ENCODE assay signal across 8 mouse cellular contexts in genomic region chr14:54602613-54603012, GRCm38 (mm10). TPM values are rescaled to one million over a fixed set of nuclear protein-coding genes. Genes with fewer than 3 reads are reported as not detected.
DNase-seq lines count a peak whose midpoint lies in the region; ATAC-seq and TF ChIP-seq lines count a peak whose summit lies in the region.

No protein-coding gene starts in this region.

- peak overlapping the region; percentile 60 for H3K9ac ChIP-seq in kidney, embryonic 15.5 days
- H3K9ac ChIP-seq in forebrain, embryonic 15.5 days (replicated peaks): peak overlapping the region; percentile 75; the same call in 1 of the 2 replicates
- H3K9ac ChIP-seq in liver, adult 2 months (ENCODE audit: low read depth, low read length): no peak overlapping the region
- no peak overlapping the region for H3K9ac ChIP-seq in stomach, postnatal 0 days (ENCODE audit: low read length)

- WGBS in kidney, embryonic 15.5 days: 37% methylated on average over 4 of the region's 4 CpGs
- 46% methylated on average over 4 of the region's 4 CpGs for WGBS in bone marrow, adult 2 months
- 38% methylated on average over 4 of the region's 4 CpGs for WGBS in forebrain, embryonic 15.5 days
- WGBS in liver, adult 2 months: 57% methylated on average over 4 of the region's 4 CpGs
- 46% methylated on average over 4 of the region's 4 CpGs for WGBS in stomach, postnatal 0 days

- TF ChIP-seq CTCF in bone marrow, adult 2 months (IDR thresholded peaks at IDR 0.05; ENCODE audit: control insufficient read depth, insufficient read depth, low read length): no peak
- no peak for TF ChIP-seq CTCF in liver, adult 2 months (IDR thresholded peaks at IDR 0.05; ENCODE audit: low read depth, low read length)
- TF ChIP-seq CTCF in stomach, postnatal 0 days (IDR thresholded peaks at IDR 0.05; ENCODE audit: low read depth): no peak

- H3K79me2 ChIP-seq in liver, adult 2 months (ENCODE audit: control insufficient read depth, insufficient read depth, low read length): no peaks in the 10 kb centered on the region

- H3K4me3 ChIP-seq in kidney, embryonic 15.5 days (replicated peaks): peak overlapping the region; percentile 61
- no peak overlapping the region for H3K4me3 ChIP-seq in bone marrow, adult 2 months (replicated peaks; ENCODE audit: control insufficient read depth, low read depth, low read length)
- peak overlapping the region; percentile 60 for H3K4me3 ChIP-seq in forebrain, embryonic 15.5 days
- peak overlapping the region; percentile 85; the same call in 1 of the 2 replicates for H3K4me3 ChIP-seq in liver, adult 2 months (ENCODE audit: insufficient read depth, low read depth, low read length)
- H3K4me3 ChIP-seq in stomach, postnatal 0 days (ENCODE audit: low read depth, low read length): peak overlapping the region; percentile 73

- no peaks in the 10 kb centered on the region for H3K9me3 ChIP-seq in kidney, embryonic 15.5 days (replicated peaks)
- no peaks in the 10 kb centered on the region for H3K9me3 ChIP-seq in forebrain, embryonic 15.5 days
- H3K9me3 ChIP-seq in stomach, postnatal 0 days (ENCODE audit: control insufficient read depth, low read length): no peaks in the 10 kb centered on the region

- H3K27ac ChIP-seq in kidney, embryonic 15.5 days: peak overlapping the region; percentile 92
- H3K27ac ChIP-seq in bone marrow, adult 2 months (ENCODE audit: control insufficient read depth, insufficient read depth, low read depth, low read length, poor library complexity): 0 out of 2 replicates have a peak overlapping the region, but pooled peaks have one; percentile 35
- H3K27ac ChIP-seq in forebrain, embryonic 15.5 days (replicated peaks): peak overlapping the region; percentile 96
- H3K27ac ChIP-seq in liver, adult 2 months (replicated peaks; ENCODE audit: insufficient read depth, low read depth, low read length): no peak overlapping the region
- H3K27ac ChIP-seq in stomach, postnatal 0 days (replicated peaks): peak overlapping the region; percentile 98

- no peak for TF ChIP-seq EP300 in stomach, postnatal 0 days (optimal IDR thresholded peaks at IDR 0.05)

- no peak for TF ChIP-seq POLR2A in bone marrow, adult 2 months (IDR thresholded peaks at IDR 0.05; ENCODE audit: borderline replicate concordance, control insufficient read depth, low read depth, low read length)
- TF ChIP-seq POLR2A in liver, adult 2 months (IDR thresholded peaks at IDR 0.05; ENCODE audit: extremely low read depth, insufficient read depth, low read length): no peak

- no peak for DNase-seq in kidney, adult 11 months
- DNase-seq in liver, adult 2 months (ENCODE audit: extremely low read depth, low read depth, low spot score): no peak
- no peak for DNase-seq in stomach, postnatal 0 days (ENCODE audit: low spot score)
- DNase-seq in frontal cortex, postnatal 14 days (ENCODE audit: low spot score in 2 of 2): no peak
- no peak for DNase-seq in gastrocnemius, adult 8-10 months (ENCODE audit: low spot score in 2 of 2)

- no peak; the same call in 1 of the 2 replicates for ATAC-seq in kidney, embryonic 15.5 days (replicated peaks; ENCODE audit: low FRiP score)
- ATAC-seq in forebrain, embryonic 15.5 days (replicated peaks): no peak; the same call in 1 of the 2 replicates
- no peak for ATAC-seq in stomach, postnatal 0 days (ENCODE audit: low FRiP score, low TSS enrichment)

- peaks cover 5% of the 10 kb centered on the region for H3K36me3 ChIP-seq in kidney, embryonic 15.5 days
- H3K36me3 ChIP-seq in forebrain, embryonic 15.5 days: no peaks in the 10 kb centered on the region
- H3K36me3 ChIP-seq in liver, adult 2 months (ENCODE audit: control insufficient read depth, insufficient read depth, low read length): no peaks in the 10 kb centered on the region
- H3K36me3 ChIP-seq in stomach, postnatal 0 days (ENCODE audit: control insufficient read depth, insufficient read depth, low read length): no peaks in the 10 kb centered on the region

- H3K27me3 ChIP-seq in kidney, embryonic 15.5 days: no peaks in the 10 kb centered on the region
- no peaks in the 10 kb centered on the region for H3K27me3 ChIP-seq in forebrain, embryonic 15.5 days
- no peaks in the 10 kb centered on the region for H3K27me3 ChIP-seq in liver, adult 2 months (ENCODE audit: control insufficient read depth, insufficient read depth, low read length)
- H3K27me3 ChIP-seq in stomach, postnatal 0 days (ENCODE audit: control insufficient read depth, insufficient read depth, low read length): no peaks in the 10 kb centered on the region

- H3K4me2 ChIP-seq in kidney, embryonic 15.5 days: peak overlapping the region; percentile 55
- peak overlapping the region; percentile 43 for H3K4me2 ChIP-seq in forebrain, embryonic 15.5 days (replicated peaks)
- peak overlapping the region; percentile 52 for H3K4me2 ChIP-seq in stomach, postnatal 0 days (replicated peaks; ENCODE audit: low read depth)

- H3K4me1 ChIP-seq in kidney, embryonic 15.5 days: peaks cover 20% of the 10 kb centered on the region
- no peaks in the 10 kb centered on the region; the same call in 1 of the 2 replicates for H3K4me1 ChIP-seq in bone marrow, adult 2 months (ENCODE audit: control insufficient read depth, insufficient read depth, low read length)
- H3K4me1 ChIP-seq in forebrain, embryonic 15.5 days: peaks cover 24% of the 10 kb centered on the region
- peaks cover 7% of the 10 kb centered on the region for H3K4me1 ChIP-seq in liver, adult 2 months (ENCODE audit: control insufficient read depth, insufficient read depth, low read length)
- H3K4me1 ChIP-seq in stomach, postnatal 0 days (replicated peaks; ENCODE audit: control insufficient read depth, insufficient read depth): no peaks in the 10 kb centered on the region

RNA-seq across cellular contexts. Expression of gene 4931414P19Rik, which starts 3.2 kb away (rescaled TPM):
- 10.2 and 11.3 TPM in 2 replicates for polyA plus RNA-seq in kidney, embryonic 15.5 days (2015; fragmentation: Nextera tagmentation; extraction: Ambion mirVana)
- polyA plus RNA-seq in bone marrow, adult 2 months (2011; ENCODE audit: insufficient read depth, insufficient read length, low replicate concordance, missing spikeins): 6.6 and 10.2 TPM in 2 replicates
- polyA plus RNA-seq in forebrain, embryonic 15.5 days (2015; fragmentation: Nextera tagmentation; extraction: Ambion mirVana): 8.0 and 8.9 TPM in 2 replicates
- 3.0 and 3.1 TPM in 2 replicates for total RNA-seq in liver, adult 2 months (2014; rRNA removed)
- 2.6 and 4.3 TPM in 2 replicates for polyA plus RNA-seq in liver, adult 2 months (2012; rRNA removed)
- 2.4 and 3.0 TPM in 2 replicates for polyA plus RNA-seq in stomach, postnatal 0 days (2015; fragmentation: Nextera tagmentation; extraction: Ambion mirVana)
- total RNA-seq in gastrocnemius, adult 8-10 months (2022): 1 to 10 TPM; 2.0 to 2.8 (median 2.6) TPM

RNA-seq across cellular contexts. Expression of gene Psmb5, which starts 15.2 kb away (rescaled TPM):
- 422 and 424 TPM in 2 replicates for polyA plus RNA-seq in kidney, embryonic 15.5 days (2015; fragmentation: Nextera tagmentation; extraction: Ambion mirVana)
- polyA plus RNA-seq in bone marrow, adult 2 months (2011; ENCODE audit: insufficient read depth, insufficient read length, low replicate concordance, missing spikeins): 69.3 and 91.4 TPM in 2 replicates
- polyA plus RNA-seq in forebrain, embryonic 15.5 days (2015; fragmentation: Nextera tagmentation; extraction: Ambion mirVana): 430 and 444 TPM in 2 replicates
- 179 and 181 TPM in 2 replicates for total RNA-seq in liver, adult 2 months (2014; rRNA removed)
- 217 and 221 TPM in 2 replicates for polyA plus RNA-seq in liver, adult 2 months (2012; rRNA removed)
- 279 and 291 TPM in 2 replicates for polyA plus RNA-seq in stomach, postnatal 0 days (2015; fragmentation: Nextera tagmentation; extraction: Ambion mirVana)
- total RNA-seq in gastrocnemius, adult 8-10 months (2022): 100 to 1,000 TPM; 183 to 192 (median 187) TPM

RNA-seq across cellular contexts. Expression of gene Psmb11, which starts 18.6 kb away (rescaled TPM):
- polyA plus RNA-seq in kidney, embryonic 15.5 days (2015; fragmentation: Nextera tagmentation; extraction: Ambion mirVana): not detected in 2 replicates
- 0.47 TPM in 1 of 2 replicates, not detected in the other for polyA plus RNA-seq in bone marrow, adult 2 months (2011; ENCODE audit: insufficient read depth, insufficient read length, low replicate concordance, missing spikeins)
- polyA plus RNA-seq in forebrain, embryonic 15.5 days (2015; fragmentation: Nextera tagmentation; extraction: Ambion mirVana): 0.15 TPM in 1 of 2 replicates, not detected in the other
- total RNA-seq in liver, adult 2 months (2014; rRNA removed): not detected in 2 replicates
- polyA plus RNA-seq in liver, adult 2 months (2012; rRNA removed): not detected in 2 replicates
- 0.02 TPM in 1 of 2 replicates, not detected in the other for polyA plus RNA-seq in stomach, postnatal 0 days (2015; fragmentation: Nextera tagmentation; extraction: Ambion mirVana)
- not detected for total RNA-seq in gastrocnemius, adult 8-10 months (2022)

RNA-seq across cellular contexts. Expression of gene Ajuba, which starts 25.3 kb away (rescaled TPM):
- polyA plus RNA-seq in kidney, embryonic 15.5 days (2015; fragmentation: Nextera tagmentation; extraction: Ambion mirVana): 45.9 and 50.4 TPM in 2 replicates
- 5.1 TPM in 1 of 2 replicates, not detected in the other for polyA plus RNA-seq in bone marrow, adult 2 months (2011; ENCODE audit: insufficient read depth, insufficient read length, low replicate concordance, missing spikeins)
- 11.1 and 13.1 TPM in 2 replicates for polyA plus RNA-seq in forebrain, embryonic 15.5 days (2015; fragmentation: Nextera tagmentation; extraction: Ambion mirVana)
- total RNA-seq in liver, adult 2 months (2014; rRNA removed): 3.8 TPM in 2 replicates
- polyA plus RNA-seq in liver, adult 2 months (2012; rRNA removed): 9.9 and 12.2 TPM in 2 replicates
- polyA plus RNA-seq in stomach, postnatal 0 days (2015; fragmentation: Nextera tagmentation; extraction: Ambion mirVana): 18.9 and 26.4 TPM in 2 replicates
- 1 to 10 TPM in 2 of 4 experiments, under 1 TPM in 2; 0.87 to 1.8 (median 1.3) TPM for total RNA-seq in gastrocnemius, adult 8-10 months (2022)

RNA-seq across cellular contexts. Expression of gene Gm17606, which starts 38.1 kb away (rescaled TPM):
- polyA plus RNA-seq in kidney, embryonic 15.5 days (2015; fragmentation: Nextera tagmentation; extraction: Ambion mirVana): not detected in 2 replicates
- polyA plus RNA-seq in bone marrow, adult 2 months (2011; ENCODE audit: insufficient read depth, insufficient read length, low replicate concordance, missing spikeins): not detected in 2 replicates
- not detected in 2 replicates for polyA plus RNA-seq in forebrain, embryonic 15.5 days (2015; fragmentation: Nextera tagmentation; extraction: Ambion mirVana)
- total RNA-seq in liver, adult 2 months (2014; rRNA removed): not detected in 2 replicates
- polyA plus RNA-seq in liver, adult 2 months (2012; rRNA removed): not detected in 2 replicates
- not detected in 2 replicates for polyA plus RNA-seq in stomach, postnatal 0 days (2015; fragmentation: Nextera tagmentation; extraction: Ambion mirVana)
- not detected for total RNA-seq in gastrocnemius, adult 8-10 months (2022)

Comparison
In these comparisons a context has a peak if more than half of its experiments do, and no peak if none do; other contexts are left out.
1. H3K9ac ChIP-seq: peak in kidney, embryonic 15.5 days (single experiment) and forebrain, embryonic 15.5 days (single experiment); none in liver, adult 2 months (single experiment) and stomach, postnatal 0 days (single experiment).
2. Peak in every context shown above with its lines, with median percentiles within 50 percentile points of each other: H3K4me2 ChIP-seq.